Mouse (Mus musculus) embryonic facial prominence, embryonic 14.5 days (tissue): ENCODE data around the gene Smurf1. TPM values are rescaled to one million over a fixed set of nuclear protein-coding genes. Genes with fewer than 3 reads are reported as not detected.
A peak's percentile ranks its signal among the peaks of the same experiment; 100 is the strongest.

Experiments
- ATAC-seq: fragments of 200-750 bp; cut with Nextera tagmentation; 2 replicates; pipeline ENCODE4 v1.8.0; 2017; ENCODE audit warnings: low read depth, moderate number of reproducible peaks, moderate TSS enrichment
- DNase-seq: peaks from one replicate; pipeline ENCODE4 v3.0.0-alpha.2; 2015; ENCODE audit warnings: low spot score
- H3K27ac ChIP-seq: fragments of 300-500 bp; sonication (generic); replicated peaks from 2 replicates; pipeline ENCODE4 v1.5.1; 2014; ENCODE audit warnings: low read depth, mild to moderate bottlenecking, low read length, moderate library complexity
- H3K27me3 ChIP-seq: fragments of 300-500 bp; sonication (generic); replicated peaks from 2 replicates; pipeline ENCODE4 v1.6.1; 2014; ENCODE audit warnings: low read length; ENCODE audit not compliant: control insufficient read depth, insufficient read depth
- H3K36me3 ChIP-seq: fragments of 300-500 bp; sonication (generic); 2 replicates; pipeline ENCODE4 v1.6.1; 2014; ENCODE audit warnings: low read length, mixed read lengths; ENCODE audit not compliant: control insufficient read depth, insufficient read depth
- H3K4me1 ChIP-seq: fragments of 300-500 bp; sonication (generic); 2 replicates; pipeline ENCODE4 v1.6.1; 2014; ENCODE audit warnings: antibody characterized with exemption, low read length; ENCODE audit not compliant: control insufficient read depth, insufficient read depth
- H3K4me2 ChIP-seq: fragments of 300-500 bp; sonication (generic); 2 replicates; pipeline ENCODE4 v1.6.1; 2014; ENCODE audit warnings: low read depth, mild to moderate bottlenecking, low read length, moderate library complexity, mixed read lengths
- H3K4me3 ChIP-seq: fragments of 300-500 bp; sonication (generic); 2 replicates; pipeline ENCODE4 v1.5.1; 2014; ENCODE audit warnings: low read depth, mild to moderate bottlenecking, low read length
- H3K9ac ChIP-seq: fragments of 300-500 bp; sonication (generic); 2 replicates; pipeline ENCODE4 v1.6.1; 2014; ENCODE audit warnings: low read depth, mild to moderate bottlenecking, low read length, moderate library complexity, mixed read lengths
- H3K9me3 ChIP-seq: fragments of 300-500 bp; sonication (generic); 2 replicates; pipeline ENCODE4 v1.6.1; 2016; ENCODE audit warnings: low read length; ENCODE audit not compliant: control insufficient read depth
- WGBS: fragments of 180-500 bp; shearing (Covaris S2); extraction: QIAGEN DNeasy Blood & Tissue Kit; methylation state at CpG from one replicate; pipeline ENCODE4 v1.1.7; 2014; 5-methylcytosine and 5-hydroxymethylcytosine counted together
- polyA plus RNA-seq: library from polyadenylated mRNA; unstranded; fragments of >200 nt; fragmentation: Nextera tagmentation; extraction: Ambion mirVana; gene quantifications from 2 replicates; pipeline ENCODE4 v1.2.1, GENCODE M21; 2014

Smurf1 gene
- polyA plus RNA-seq, 1 experiment from 2014 or later = 19.9 TPM

DNA sequence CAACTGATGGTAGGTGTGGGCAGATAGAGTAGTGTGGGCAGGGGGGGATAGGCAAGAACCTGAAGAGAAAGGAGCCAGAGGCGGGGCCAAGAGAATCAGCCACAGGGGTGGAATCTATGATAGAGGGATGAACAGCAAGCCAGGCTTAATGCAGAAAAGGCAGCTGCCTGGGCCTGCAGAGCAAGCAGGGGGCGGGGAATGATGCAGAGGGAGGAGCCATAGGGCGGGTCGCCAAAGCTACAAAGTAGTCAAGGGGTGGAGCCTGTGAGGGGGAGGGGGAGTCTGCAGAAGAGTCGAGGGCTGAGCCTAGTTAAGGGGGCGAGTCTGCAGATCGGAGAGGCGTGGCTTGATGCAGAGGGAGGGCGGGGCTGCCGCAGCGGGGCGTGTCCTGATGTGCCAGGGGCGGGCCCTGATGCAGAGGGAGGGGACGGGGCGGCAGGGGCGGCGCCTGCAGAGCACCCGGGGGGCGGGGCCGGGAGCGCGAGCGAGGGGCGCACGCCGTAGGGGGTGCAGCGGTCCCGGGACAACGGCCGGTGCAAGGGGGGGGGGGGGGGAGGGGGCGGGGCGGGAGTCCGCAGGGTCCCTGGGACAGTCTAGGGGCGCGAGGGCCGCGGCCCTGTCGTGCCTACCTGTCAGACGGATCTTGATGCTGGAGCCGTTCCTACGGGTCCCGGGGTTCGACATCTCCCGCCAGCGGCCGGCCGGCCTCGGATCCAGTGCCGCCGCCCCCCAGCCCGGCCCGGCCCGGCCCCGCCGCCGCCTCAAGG is 592 bp downstream of the Smurf1 start:
- Histone ChIP-seq H3K9me3 (no peaks in the 10 kb centered on the region), H3K27me3 (no peaks in the 10 kb centered on the region), H3K36me3 (no peaks in the 10 kb centered on the region), H3K9ac (peak overlapping the region; percentile 94), H3K4me3 (peak overlapping the region; percentile 96), H3K27ac (peak overlapping the region; percentile 92), H3K4me1 (peaks cover 22% of the 10 kb centered on the region), H3K4me2 (peak overlapping the region; percentile 89)
- peak; percentile 77 for ATAC-seq
- DNase-seq = peak; percentile 93
- 0% methylated on average over 8 of the region's 56 CpGs for WGBS

GRCm38 (mm10) chr5:144964465-144964864 is 1.2 kb downstream of the Smurf1 start:
- Histone ChIP-seq H3K27me3 (no peaks in the 10 kb centered on the region), H3K9me3 (no peaks in the 10 kb centered on the region), H3K4me2 (peak overlapping the region; percentile 89), H3K4me1 (peaks cover 24% of the 10 kb centered on the region), H3K27ac (peak overlapping the region; percentile 73; the same call in 1 of the 2 replicates), H3K4me3 (peak overlapping the region; percentile 96), H3K9ac (no peak overlapping the region), H3K36me3 (no peaks in the 10 kb centered on the region)
- WGBS = 27% methylated on average over 8 of the region's 8 CpGs
- ATAC-seq (peak; percentile 1; the same call in 1 of the 2 replicates), DNase-seq (no peak)

DNA sequence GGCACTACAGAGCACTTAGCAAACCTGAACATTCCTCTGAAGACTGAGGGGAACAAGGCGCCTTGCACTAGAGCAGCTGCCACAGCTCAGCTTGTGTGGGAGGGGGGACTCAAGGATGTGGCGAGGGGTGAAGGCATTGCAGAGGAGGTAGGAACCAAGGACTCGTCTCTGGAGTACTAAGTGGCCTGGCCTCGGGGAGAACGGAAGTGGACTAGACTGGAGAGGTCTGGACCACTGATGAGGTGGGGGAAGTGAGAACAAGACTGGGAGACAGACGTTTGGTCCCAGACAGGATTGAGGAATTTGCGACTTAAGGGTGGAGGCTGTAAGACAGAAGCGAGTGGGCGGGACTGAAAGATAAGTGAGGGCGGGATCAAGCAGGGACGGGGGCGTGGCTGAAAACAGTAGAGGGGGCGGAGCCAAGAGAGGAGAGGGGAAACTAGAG is 1.8 kb downstream of the Smurf1 start:
- Histone ChIP-seq H3K27ac (peak overlapping the region; percentile 73), H3K9me3 (no peaks in the 10 kb centered on the region), H3K4me2 (peak overlapping the region; percentile 89), H3K36me3 (no peaks in the 10 kb centered on the region), H3K4me3 (peak overlapping the region; percentile 18), H3K9ac (peak overlapping the region; percentile 40; the same call in 1 of the 2 replicates), H3K27me3 (no peaks in the 10 kb centered on the region), H3K4me1 (peaks cover 31% of the 10 kb centered on the region)
- DNase-seq (peak; percentile 77), ATAC-seq (no peak)
- WGBS = 8% methylated on average over 13 of the region's 13 CpGs

DNA sequence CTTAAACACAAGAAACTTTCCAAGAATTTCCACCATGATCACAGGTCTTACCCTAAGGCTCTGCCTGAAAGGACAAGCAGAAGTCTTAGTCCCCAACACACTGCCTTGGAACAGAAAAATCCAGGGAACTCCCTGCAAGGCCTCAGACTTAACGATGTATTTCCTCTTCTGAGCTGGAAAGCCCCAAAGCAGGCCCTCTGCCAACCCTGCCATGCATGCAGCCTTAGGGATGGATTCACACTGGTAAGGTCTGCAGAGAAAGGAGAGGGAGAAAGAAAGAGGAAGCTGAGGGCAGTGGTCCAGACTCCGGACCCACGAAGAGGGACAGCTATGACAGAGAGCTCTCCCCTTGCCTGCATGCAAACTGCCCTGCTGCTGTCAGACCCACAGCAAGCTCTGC is 2.2 kb downstream of the Smurf1 start:
- Histone ChIP-seq H3K9ac (peak overlapping the region; percentile 40; the same call in 1 of the 2 replicates), H3K4me2 (peak overlapping the region; percentile 89), H3K4me3 (peak overlapping the region; percentile 18), H3K27ac (peak overlapping the region; percentile 73), H3K9me3 (no peaks in the 10 kb centered on the region), H3K36me3 (no peaks in the 10 kb centered on the region), H3K4me1 (peaks cover 33% of the 10 kb centered on the region), H3K27me3 (no peaks in the 10 kb centered on the region)
- DNase-seq (peak; percentile 56), ATAC-seq (no peak)
- 43% methylated on average over 3 of the region's 3 CpGs for WGBS

DNA sequence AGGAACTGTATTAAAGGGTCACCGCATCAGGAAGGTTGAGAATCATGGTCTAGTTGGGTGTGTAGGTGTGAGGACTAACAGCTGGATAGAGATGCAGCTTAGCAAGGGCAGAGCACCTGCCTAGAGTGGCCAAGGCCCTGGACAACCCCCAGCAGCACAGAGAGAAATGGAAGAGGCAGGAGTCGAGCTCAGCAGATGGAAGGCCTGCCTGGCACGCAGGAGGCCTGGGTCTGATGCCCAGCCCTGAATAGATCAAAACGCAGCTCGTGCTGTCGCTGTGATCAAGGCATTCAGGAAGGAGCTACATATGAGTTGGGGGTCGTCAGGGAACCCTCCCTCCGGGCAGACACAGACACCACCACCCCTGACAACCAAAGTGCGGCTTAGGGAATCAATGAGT is 7.4 kb downstream of the Smurf1 start:
- DNase-seq (no peak), ATAC-seq (no peak)
- Histone ChIP-seq H3K27me3 (no peaks in the 10 kb centered on the region), H3K9me3 (no peaks in the 10 kb centered on the region), H3K9ac (no peak overlapping the region), H3K27ac (no peak overlapping the region), H3K4me3 (no peak overlapping the region), H3K36me3 (no peaks in the 10 kb centered on the region), H3K4me1 (peaks cover 29% of the 10 kb centered on the region), H3K4me2 (no peak overlapping the region)
- WGBS = 86% methylated on average over 9 of the region's 9 CpGs

GRCm38 (mm10) chr5:144954432-144954831 is 11.2 kb downstream of the Smurf1 start:
- Histone ChIP-seq H3K27ac (no peak overlapping the region), H3K27me3 (no peaks in the 10 kb centered on the region), H3K9ac (no peak overlapping the region), H3K9me3 (no peaks in the 10 kb centered on the region), H3K4me2 (no peak overlapping the region), H3K4me3 (no peak overlapping the region), H3K36me3 (no peaks in the 10 kb centered on the region), H3K4me1 (peaks cover 18% of the 10 kb centered on the region)
- DNase-seq (no peak), ATAC-seq (no peak)
- 82% methylated on average over 7 of the region's 7 CpGs for WGBS

- H3K36me3 ChIP-seq = no peaks in the 10 kb centered on the region
These were observed 13.1 kb downstream of the Smurf1 start for GRCm38 (mm10) chr5:144952592-144952991.

DNA sequence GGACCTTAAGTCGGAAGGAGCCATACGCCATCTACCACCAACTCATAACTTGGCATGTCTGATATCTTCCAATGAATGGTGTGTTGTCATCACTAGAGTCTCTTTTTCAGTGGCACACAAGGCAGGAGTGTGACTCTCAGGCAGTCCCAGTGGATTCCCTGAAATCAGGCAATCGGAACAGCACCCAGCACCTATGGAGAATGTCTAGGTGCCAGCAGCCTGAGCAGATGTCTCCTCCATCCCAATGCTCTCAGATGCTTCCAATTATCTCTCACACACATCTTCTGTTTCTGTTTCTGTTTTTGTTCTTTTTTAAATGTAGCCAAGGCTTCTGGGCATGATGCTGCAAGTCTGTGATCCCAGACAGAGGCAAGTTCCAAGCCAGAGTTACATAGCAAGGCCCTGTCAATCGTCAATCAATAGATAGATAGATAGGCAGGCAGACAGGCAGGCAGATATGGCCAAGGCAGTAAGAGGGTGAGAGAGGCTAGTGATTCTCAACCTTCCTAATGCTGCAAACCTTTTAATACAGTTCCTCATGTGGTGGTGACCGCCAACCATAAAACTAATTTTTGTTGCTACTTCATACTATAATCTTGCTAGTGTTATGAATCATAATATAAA is 15.1 kb downstream of the Smurf1 start:
- no peak overlapping the region for H3K27ac ChIP-seq
- no peak overlapping the region for H3K4me2 ChIP-seq
- DNase-seq (no peak), ATAC-seq (no peak)
- H3K4me3 ChIP-seq = no peak overlapping the region
- H3K9me3 ChIP-seq = no peaks in the 10 kb centered on the region
- no peak overlapping the region for H3K9ac ChIP-seq
- 83% methylated on average over 5 of the region's 5 CpGs for WGBS
- no peaks in the 10 kb centered on the region for H3K27me3 ChIP-seq
- no peaks in the 10 kb centered on the region for H3K36me3 ChIP-seq
- H3K4me1 ChIP-seq = peaks cover 24% of the 10 kb centered on the region

More at GRCm38 (mm10) chr5:144952592-144952991, 13.1 kb downstream of the Smurf1 start:
- Histone ChIP-seq H3K9ac (no peak overlapping the region), H3K4me1 (peaks cover 18% of the 10 kb centered on the region), H3K9me3 (no peaks in the 10 kb centered on the region), H3K4me2 (no peak overlapping the region), H3K27me3 (no peaks in the 10 kb centered on the region), H3K4me3 (no peak overlapping the region), H3K27ac (no peak overlapping the region)
- DNase-seq (no peak), ATAC-seq (no peak)
- 62% methylated on average over 2 of the region's 2 CpGs for WGBS
